Mouse (Mus musculus): ENCODE data around the gene Abhd16a. TPM values are rescaled to one million over a fixed set of nuclear protein-coding genes. Genes with fewer than 3 reads are reported as not detected.

The Abhd16a gene
- polyA plus RNA-seq, 1 experiment from 2014 or later: 19.7 TPM

DNA sequence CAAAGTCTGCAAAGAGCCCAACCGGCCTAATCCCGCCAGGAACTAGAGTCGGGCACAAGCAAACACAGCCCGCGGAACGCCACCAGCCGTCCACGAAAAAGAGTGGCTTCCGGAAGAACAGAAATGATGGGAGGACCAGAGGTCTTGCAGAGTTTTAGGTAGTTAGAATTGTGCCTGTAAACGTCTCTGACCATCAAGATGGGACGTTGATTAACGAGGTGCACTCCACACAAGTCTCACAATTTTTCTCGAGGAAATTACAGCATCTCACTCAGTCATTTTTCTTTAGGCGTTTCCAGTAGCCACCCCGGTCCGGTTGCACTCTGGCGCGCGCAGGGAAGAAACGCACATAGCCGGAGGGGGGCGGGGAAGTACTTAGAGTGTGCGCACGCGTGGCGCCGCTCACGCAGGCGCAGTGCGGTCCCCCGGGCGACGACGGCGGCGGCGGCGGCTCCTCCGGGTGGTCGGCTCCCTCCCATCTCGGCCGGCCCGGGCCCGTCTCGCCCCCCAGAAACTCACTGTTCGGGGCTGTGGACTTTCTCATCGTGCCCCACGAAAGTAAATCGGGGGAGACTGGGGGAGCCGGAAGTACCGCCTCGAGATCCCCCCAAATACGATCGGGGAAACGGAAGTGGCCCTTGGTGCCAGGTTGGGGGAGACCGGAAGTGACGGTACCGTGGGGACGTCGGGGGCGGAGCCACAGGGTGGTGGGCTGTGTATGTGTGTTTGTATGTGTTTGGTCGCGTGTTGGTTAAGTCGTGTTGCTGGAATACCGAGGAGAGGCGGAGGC lies 45.9 kb downstream of the Abhd16a start, which contains the start of gene Bag6:
Gene Bag6, plus strand, starts transcription at position 378 of the 790 bp plus-strand sequence.

Other genes with a start within 250 kb of the Abhd16a start
- gene Skiv2l, start 239.1 kb upstream of the Abhd16a start, polyA plus RNA-seq (2015; fragmentation: Illumina TruSeq; extraction: RNeasy Lipid Tissue Mini Kit (QIAGEN cat#74804); ENCODE audit: insufficient read depth, low replicate concordance): 31.3 TPM
- 16.3 TPM for gene Nelfe, start 238.9 kb upstream of the Abhd16a start, polyA plus RNA-seq (2015; fragmentation: Illumina TruSeq; extraction: RNeasy Lipid Tissue Mini Kit (QIAGEN cat#74804); ENCODE audit: insufficient read depth, low replicate concordance)
- 101 TPM for gene Cfb, start 226.7 kb upstream of the Abhd16a start, polyA plus RNA-seq (2015; fragmentation: Illumina TruSeq; extraction: RNeasy Lipid Tissue Mini Kit (QIAGEN cat#74804); ENCODE audit: insufficient read depth, low replicate concordance)
- 3.5 TPM for gene Zbtb12, start 209.8 kb upstream of the Abhd16a start, polyA plus RNA-seq (2015; fragmentation: Illumina TruSeq; extraction: RNeasy Lipid Tissue Mini Kit (QIAGEN cat#74804); ENCODE audit: insufficient read depth, low replicate concordance)
- gene Gm20547, start 207.2 kb upstream of the Abhd16a start, polyA plus RNA-seq (2015; fragmentation: Illumina TruSeq; extraction: RNeasy Lipid Tissue Mini Kit (QIAGEN cat#74804); ENCODE audit: insufficient read depth, low replicate concordance): not detected
- 38.7 TPM for gene C2, start 191.0 kb upstream of the Abhd16a start, polyA plus RNA-seq (2015; fragmentation: Illumina TruSeq; extraction: RNeasy Lipid Tissue Mini Kit (QIAGEN cat#74804); ENCODE audit: insufficient read depth, low replicate concordance)
- 55.6 TPM for gene Ehmt2, start 190.8 kb upstream of the Abhd16a start, polyA plus RNA-seq (2015; fragmentation: Illumina TruSeq; extraction: RNeasy Lipid Tissue Mini Kit (QIAGEN cat#74804); ENCODE audit: insufficient read depth, low replicate concordance)
- gene Slc44a4, start 174.8 kb upstream of the Abhd16a start, polyA plus RNA-seq (2015; fragmentation: Illumina TruSeq; extraction: RNeasy Lipid Tissue Mini Kit (QIAGEN cat#74804); ENCODE audit: insufficient read depth, low replicate concordance): not detected
- 21.7 TPM for gene Neu1, start 158.0 kb upstream of the Abhd16a start, polyA plus RNA-seq (2015; fragmentation: Illumina TruSeq; extraction: RNeasy Lipid Tissue Mini Kit (QIAGEN cat#74804); ENCODE audit: insufficient read depth, low replicate concordance)
- gene Hspa1b, start 130.0 kb upstream of the Abhd16a start, polyA plus RNA-seq (2015; fragmentation: Illumina TruSeq; extraction: RNeasy Lipid Tissue Mini Kit (QIAGEN cat#74804); ENCODE audit: insufficient read depth, low replicate concordance): 1.2 TPM
- gene Gm20481, start 119.4 kb upstream of the Abhd16a start, polyA plus RNA-seq (2015; fragmentation: Illumina TruSeq; extraction: RNeasy Lipid Tissue Mini Kit (QIAGEN cat#74804); ENCODE audit: insufficient read depth, low replicate concordance): not detected
- 0.52 TPM for gene Hspa1a, start 117.1 kb upstream of the Abhd16a start, polyA plus RNA-seq (2015; fragmentation: Illumina TruSeq; extraction: RNeasy Lipid Tissue Mini Kit (QIAGEN cat#74804); ENCODE audit: insufficient read depth, low replicate concordance)
- gene Hspa1l, start 116.6 kb upstream of the Abhd16a start, polyA plus RNA-seq (2015; fragmentation: Illumina TruSeq; extraction: RNeasy Lipid Tissue Mini Kit (QIAGEN cat#74804); ENCODE audit: insufficient read depth, low replicate concordance): not detected
- gene Lsm2, start 107.4 kb upstream of the Abhd16a start, polyA plus RNA-seq (2015; fragmentation: Illumina TruSeq; extraction: RNeasy Lipid Tissue Mini Kit (QIAGEN cat#74804); ENCODE audit: insufficient read depth, low replicate concordance): 45.5 TPM
- 100 TPM for gene Vars, start 88.3 kb upstream of the Abhd16a start, polyA plus RNA-seq (2015; fragmentation: Illumina TruSeq; extraction: RNeasy Lipid Tissue Mini Kit (QIAGEN cat#74804); ENCODE audit: insufficient read depth, low replicate concordance)
- gene Vwa7, start 72.7 kb upstream of the Abhd16a start, polyA plus RNA-seq (2015; fragmentation: Illumina TruSeq; extraction: RNeasy Lipid Tissue Mini Kit (QIAGEN cat#74804); ENCODE audit: insufficient read depth, low replicate concordance): 0.54 TPM
- 2.6 TPM for gene Sapcd1, start 61.2 kb upstream of the Abhd16a start, polyA plus RNA-seq (2015; fragmentation: Illumina TruSeq; extraction: RNeasy Lipid Tissue Mini Kit (QIAGEN cat#74804); ENCODE audit: insufficient read depth, low replicate concordance)
- 6.1 TPM for gene Msh5, start 42.5 kb upstream of the Abhd16a start, polyA plus RNA-seq (2015; fragmentation: Illumina TruSeq; extraction: RNeasy Lipid Tissue Mini Kit (QIAGEN cat#74804); ENCODE audit: insufficient read depth, low replicate concordance)
- 228 TPM for gene Clic1, start 39.3 kb upstream of the Abhd16a start, polyA plus RNA-seq (2015; fragmentation: Illumina TruSeq; extraction: RNeasy Lipid Tissue Mini Kit (QIAGEN cat#74804); ENCODE audit: insufficient read depth, low replicate concordance)
- gene Ddah2, start 30.2 kb upstream of the Abhd16a start, polyA plus RNA-seq (2015; fragmentation: Illumina TruSeq; extraction: RNeasy Lipid Tissue Mini Kit (QIAGEN cat#74804); ENCODE audit: insufficient read depth, low replicate concordance): 3.2 TPM
- 0.26 TPM for gene Ly6g6c, start 23.9 kb upstream of the Abhd16a start, polyA plus RNA-seq (2015; fragmentation: Illumina TruSeq; extraction: RNeasy Lipid Tissue Mini Kit (QIAGEN cat#74804); ENCODE audit: insufficient read depth, low replicate concordance)
- gene Mpig6b, start 23.1 kb upstream of the Abhd16a start, polyA plus RNA-seq (2015; fragmentation: Illumina TruSeq; extraction: RNeasy Lipid Tissue Mini Kit (QIAGEN cat#74804); ENCODE audit: insufficient read depth, low replicate concordance): 2.5 TPM
- not detected for gene Ly6g6e, start 12.4 kb upstream of the Abhd16a start, polyA plus RNA-seq (2015; fragmentation: Illumina TruSeq; extraction: RNeasy Lipid Tissue Mini Kit (QIAGEN cat#74804); ENCODE audit: insufficient read depth, low replicate concordance)
- gene Ly6g6d, start 11.2 kb upstream of the Abhd16a start, polyA plus RNA-seq (2015; fragmentation: Illumina TruSeq; extraction: RNeasy Lipid Tissue Mini Kit (QIAGEN cat#74804); ENCODE audit: insufficient read depth, low replicate concordance): not detected
- gene Ly6g6f, start 3.7 kb upstream of the Abhd16a start, polyA plus RNA-seq (2015; fragmentation: Illumina TruSeq; extraction: RNeasy Lipid Tissue Mini Kit (QIAGEN cat#74804); ENCODE audit: insufficient read depth, low replicate concordance): 0.93 TPM
- gene Ly6g5c, start 19.0 kb downstream of the Abhd16a start, polyA plus RNA-seq (2015; fragmentation: Illumina TruSeq; extraction: RNeasy Lipid Tissue Mini Kit (QIAGEN cat#74804); ENCODE audit: insufficient read depth, low replicate concordance): not detected
- 1.6 TPM for gene Ly6g5b, start 26.2 kb downstream of the Abhd16a start, polyA plus RNA-seq (2015; fragmentation: Illumina TruSeq; extraction: RNeasy Lipid Tissue Mini Kit (QIAGEN cat#74804); ENCODE audit: insufficient read depth, low replicate concordance)
- 24.2 TPM for gene Gpank1, start 32.2 kb downstream of the Abhd16a start, polyA plus RNA-seq (2015; fragmentation: Illumina TruSeq; extraction: RNeasy Lipid Tissue Mini Kit (QIAGEN cat#74804); ENCODE audit: insufficient read depth, low replicate concordance)
- gene Csnk2b, start 32.8 kb downstream of the Abhd16a start, polyA plus RNA-seq (2015; fragmentation: Illumina TruSeq; extraction: RNeasy Lipid Tissue Mini Kit (QIAGEN cat#74804); ENCODE audit: insufficient read depth, low replicate concordance): 133 TPM
- gene D17H6S53E, start 37.1 kb downstream of the Abhd16a start, polyA plus RNA-seq (2015; fragmentation: Illumina TruSeq; extraction: RNeasy Lipid Tissue Mini Kit (QIAGEN cat#74804); ENCODE audit: insufficient read depth, low replicate concordance): 15.5 TPM
- 0.33 TPM for gene Apom, start 42.8 kb downstream of the Abhd16a start, polyA plus RNA-seq (2015; fragmentation: Illumina TruSeq; extraction: RNeasy Lipid Tissue Mini Kit (QIAGEN cat#74804); ENCODE audit: insufficient read depth, low replicate concordance)
- gene Bag6, start 45.9 kb downstream of the Abhd16a start, polyA plus RNA-seq (2015; fragmentation: Illumina TruSeq; extraction: RNeasy Lipid Tissue Mini Kit (QIAGEN cat#74804); ENCODE audit: insufficient read depth, low replicate concordance): 69.9 TPM
- gene Prrc2a, start 75.6 kb downstream of the Abhd16a start, polyA plus RNA-seq (2015; fragmentation: Illumina TruSeq; extraction: RNeasy Lipid Tissue Mini Kit (QIAGEN cat#74804); ENCODE audit: insufficient read depth, low replicate concordance): 58.2 TPM
- 157 TPM for gene Aif1, start 86.8 kb downstream of the Abhd16a start, polyA plus RNA-seq (2015; fragmentation: Illumina TruSeq; extraction: RNeasy Lipid Tissue Mini Kit (QIAGEN cat#74804); ENCODE audit: insufficient read depth, low replicate concordance)
- gene Lst1, start 99.2 kb downstream of the Abhd16a start, polyA plus RNA-seq (2015; fragmentation: Illumina TruSeq; extraction: RNeasy Lipid Tissue Mini Kit (QIAGEN cat#74804); ENCODE audit: insufficient read depth, low replicate concordance): 139 TPM
- 99.6 TPM for gene Ltb, start 105.2 kb downstream of the Abhd16a start, polyA plus RNA-seq (2015; fragmentation: Illumina TruSeq; extraction: RNeasy Lipid Tissue Mini Kit (QIAGEN cat#74804); ENCODE audit: insufficient read depth, low replicate concordance)
- 15.3 TPM for gene Tnf, start 112.7 kb downstream of the Abhd16a start, polyA plus RNA-seq (2015; fragmentation: Illumina TruSeq; extraction: RNeasy Lipid Tissue Mini Kit (QIAGEN cat#74804); ENCODE audit: insufficient read depth, low replicate concordance)
- 24.3 TPM for gene Lta, start 116.1 kb downstream of the Abhd16a start, polyA plus RNA-seq (2015; fragmentation: Illumina TruSeq; extraction: RNeasy Lipid Tissue Mini Kit (QIAGEN cat#74804); ENCODE audit: insufficient read depth, low replicate concordance)
- gene Gm16181, start 131.6 kb downstream of the Abhd16a start, polyA plus RNA-seq (2015; fragmentation: Illumina TruSeq; extraction: RNeasy Lipid Tissue Mini Kit (QIAGEN cat#74804); ENCODE audit: insufficient read depth, low replicate concordance): 0.72 TPM
- gene Atp6v1g2, start 144.4 kb downstream of the Abhd16a start, polyA plus RNA-seq (2015; fragmentation: Illumina TruSeq; extraction: RNeasy Lipid Tissue Mini Kit (QIAGEN cat#74804); ENCODE audit: insufficient read depth, low replicate concordance): 14.4 TPM
- 3.1 TPM for gene Nfkbil1, start 146.5 kb downstream of the Abhd16a start, polyA plus RNA-seq (2015; fragmentation: Illumina TruSeq; extraction: RNeasy Lipid Tissue Mini Kit (QIAGEN cat#74804); ENCODE audit: insufficient read depth, low replicate concordance)
- gene Ddx39b, start 152.5 kb downstream of the Abhd16a start, polyA plus RNA-seq (2015; fragmentation: Illumina TruSeq; extraction: RNeasy Lipid Tissue Mini Kit (QIAGEN cat#74804); ENCODE audit: insufficient read depth, low replicate concordance): 220 TPM
- 1,132 TPM for gene H2-D1, start 173.5 kb downstream of the Abhd16a start, polyA plus RNA-seq (2015; fragmentation: Illumina TruSeq; extraction: RNeasy Lipid Tissue Mini Kit (QIAGEN cat#74804); ENCODE audit: insufficient read depth, low replicate concordance)
- gene H2-Q1, start 231.1 kb downstream of the Abhd16a start, polyA plus RNA-seq (2015; fragmentation: Illumina TruSeq; extraction: RNeasy Lipid Tissue Mini Kit (QIAGEN cat#74804); ENCODE audit: insufficient read depth, low replicate concordance): not detected

All from spleen, adult 10 weeks (tissue).